Mouse (Mus musculus): Measurements from ENCODE around the gene Cd34.

Gene Cd34

DNA sequence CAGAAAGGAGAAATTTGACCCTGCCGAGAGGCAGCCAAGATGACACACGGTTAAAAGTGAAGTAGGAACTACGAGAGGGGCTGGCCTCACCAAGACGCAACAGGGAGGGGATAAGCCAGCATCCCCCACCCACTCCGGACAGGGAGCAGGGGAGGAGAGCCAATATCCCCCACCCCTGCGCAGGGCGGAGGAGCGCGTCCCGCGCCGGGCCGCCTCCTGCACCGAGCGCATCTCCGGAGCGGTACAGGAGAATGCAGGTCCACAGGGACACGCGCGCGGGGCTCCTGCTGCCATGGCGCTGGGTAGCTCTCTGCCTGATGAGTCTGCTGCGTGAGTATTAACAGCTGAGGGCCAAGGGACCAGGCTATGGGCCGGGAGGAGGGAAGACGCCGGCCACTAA lies at the start of gene Cd34:
Gene Cd34 (plus strand): TSS at position 105 of the 400 bp plus-strand sequence.
- peak; percentile 59 for DNase-seq (ENCODE audit: low read depth, low spot score)

- DNase-seq (ENCODE audit: low read depth, low spot score), result no peak
Measured at GRCm38 (mm10) chr1:194894513-194894912, 44.1 kb upstream of the Cd34 start.

- DNase-seq (ENCODE audit: low read depth, low spot score), result no peak
Measured at GRCm38 (mm10) chr1:194895287-194895686, 43.3 kb upstream of the Cd34 start.

GRCm38 (mm10) chr1:194901075-194901474 lies 37.5 kb upstream of the Cd34 start:
- no peak for DNase-seq (ENCODE audit: low read depth, low spot score)

- no peak for DNase-seq (ENCODE audit: low read depth, low spot score)
Measured at GRCm38 (mm10) chr1:194901826-194902225, 36.8 kb upstream of the Cd34 start.

DNA sequence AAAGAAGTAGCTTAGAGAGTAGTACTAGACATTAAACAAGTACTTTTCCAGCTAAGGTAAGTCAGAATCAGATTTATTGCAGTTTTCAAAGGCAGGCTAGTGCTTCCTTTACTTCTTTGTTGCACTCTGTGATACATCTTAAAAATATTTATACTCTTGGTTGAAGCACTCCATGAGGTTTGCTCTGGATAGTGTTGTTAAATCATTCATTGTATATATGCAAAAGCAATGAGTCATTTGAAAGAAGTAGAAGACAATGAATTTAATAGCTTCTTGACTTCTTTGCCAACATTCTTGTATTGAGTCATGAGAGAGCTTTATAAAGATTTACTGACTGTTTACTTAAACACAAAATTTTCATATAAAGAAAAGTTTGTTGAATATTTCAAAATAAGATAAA lies 29.7 kb upstream of the Cd34 start:
- DNase-seq (ENCODE audit: low read depth, low spot score), result no peak

GRCm38 (mm10) chr1:194925753-194926350 lies 12.8 kb upstream of the Cd34 start:
- no peak for DNase-seq (ENCODE audit: low read depth, low spot score)

DNA sequence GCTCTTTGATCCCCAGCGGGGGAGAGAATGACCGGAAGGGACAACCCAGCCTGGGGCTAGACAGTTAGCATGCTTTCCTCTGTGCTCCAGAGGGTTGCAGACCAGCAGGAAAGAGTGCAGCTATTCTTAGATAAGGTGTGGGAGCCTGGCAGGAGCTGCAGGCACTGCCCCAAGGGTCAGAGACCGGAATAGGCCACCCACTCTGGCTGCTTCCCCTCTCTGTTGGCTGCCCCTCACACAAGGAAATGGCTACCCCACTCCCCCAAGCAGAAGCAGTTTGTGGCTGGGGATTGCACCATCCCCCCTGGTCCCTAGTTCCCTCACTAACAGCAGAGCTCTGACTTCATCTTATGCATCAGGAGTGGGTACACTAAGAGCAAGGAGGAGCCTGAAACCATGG lies 10.7 kb upstream of the Cd34 start:
- no peak for DNase-seq (ENCODE audit: low read depth, low spot score)

- no peak for DNase-seq (ENCODE audit: low read depth, low spot score)
Measured at GRCm38 (mm10) chr1:194929275-194929971, 9.2 kb upstream of the Cd34 start.

DNA sequence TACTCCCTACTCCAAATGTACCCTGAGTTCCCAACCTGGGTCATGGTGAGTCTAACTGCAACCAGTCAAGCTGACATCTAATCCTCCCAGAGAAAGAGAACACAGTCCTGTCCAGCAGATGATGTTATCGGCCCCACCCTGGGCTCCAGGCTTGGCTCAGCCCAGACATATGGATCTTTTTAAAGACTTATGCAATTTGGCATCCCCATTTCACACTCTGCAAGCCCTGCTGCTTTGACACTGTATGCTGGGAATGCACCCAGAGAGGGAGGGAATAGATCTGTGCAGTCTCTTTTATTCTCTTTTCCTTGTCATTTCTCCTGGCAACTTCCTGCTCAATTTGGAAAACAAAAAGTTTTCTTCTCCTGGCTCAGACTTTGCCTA lies 8.7 kb upstream of the Cd34 start:
- peak; percentile 51 for DNase-seq (ENCODE audit: low read depth, low spot score)

DNA sequence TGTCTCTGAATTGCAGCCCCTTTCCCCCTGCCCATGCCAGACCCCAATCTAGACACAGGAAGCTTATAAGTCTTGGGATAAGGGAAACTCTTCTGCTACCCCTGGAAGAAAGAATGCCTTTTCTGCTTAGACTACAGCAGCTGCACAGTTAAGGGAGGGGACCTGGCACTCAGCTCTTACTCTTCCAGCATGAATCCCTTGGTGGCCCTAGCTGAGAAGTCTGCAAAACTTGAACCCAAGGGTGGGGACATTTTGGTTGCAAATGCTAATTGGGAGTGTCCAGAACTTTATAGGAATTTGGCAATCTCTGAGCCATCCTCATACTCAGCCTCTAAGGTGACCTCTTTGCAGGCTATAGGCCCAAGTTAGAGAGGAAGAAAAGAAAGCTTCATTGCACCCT lies 7.9 kb upstream of the Cd34 start:
- DNase-seq (ENCODE audit: low read depth, low spot score), result no peak

DNA sequence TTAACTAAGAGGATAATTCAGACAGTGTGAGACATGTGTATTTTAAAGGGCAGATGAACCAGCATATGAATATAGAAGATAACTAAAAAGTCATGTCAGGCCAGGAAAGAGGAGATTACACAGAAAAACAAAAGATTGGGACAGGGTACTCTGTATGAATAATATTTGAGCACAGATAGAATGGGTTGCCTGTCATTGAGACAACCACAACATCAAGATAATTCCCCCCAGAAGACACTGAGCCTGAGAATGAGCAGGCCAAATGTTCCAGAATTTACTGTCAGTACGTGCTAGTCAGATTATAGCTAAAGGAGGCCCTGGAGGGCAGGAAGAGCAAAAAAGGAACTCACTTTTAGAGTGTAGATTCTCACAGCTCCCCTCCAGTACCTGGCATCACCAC lies 3.3 kb upstream of the Cd34 start:
- no peak for DNase-seq (ENCODE audit: low read depth, low spot score)

GRCm38 (mm10) chr1:194941528-194941927 lies 2.9 kb downstream of the Cd34 start:
- DNase-seq (ENCODE audit: low read depth, low spot score), result no peak

DNA sequence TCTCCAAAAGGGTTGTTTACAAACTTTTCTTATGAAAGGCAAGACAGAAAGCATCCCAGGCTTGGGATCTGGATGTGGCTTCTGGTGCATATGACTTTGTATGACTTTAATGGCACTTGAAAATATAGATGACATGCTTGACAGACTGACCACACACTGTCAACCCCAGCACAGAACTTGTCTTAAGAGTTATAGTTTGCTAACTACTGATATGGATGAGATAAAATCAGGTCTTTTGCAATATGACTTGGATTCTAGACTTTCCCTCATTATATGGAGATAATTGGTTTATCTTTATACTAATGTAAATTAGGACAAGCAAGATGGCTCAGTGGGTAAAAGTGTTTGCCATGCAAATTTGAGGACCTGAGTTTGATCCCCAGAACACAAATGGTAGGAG lies 4.3 kb downstream of the Cd34 start:
- no peak for DNase-seq (ENCODE audit: low read depth, low spot score)

- no peak for DNase-seq (ENCODE audit: low read depth, low spot score)
Measured at GRCm38 (mm10) chr1:194943485-194943884, 4.9 kb downstream of the Cd34 start.

- DNase-seq (ENCODE audit: low read depth, low spot score), result no peak
Measured at GRCm38 (mm10) chr1:194945382-194945781, 6.8 kb downstream of the Cd34 start.

DNA sequence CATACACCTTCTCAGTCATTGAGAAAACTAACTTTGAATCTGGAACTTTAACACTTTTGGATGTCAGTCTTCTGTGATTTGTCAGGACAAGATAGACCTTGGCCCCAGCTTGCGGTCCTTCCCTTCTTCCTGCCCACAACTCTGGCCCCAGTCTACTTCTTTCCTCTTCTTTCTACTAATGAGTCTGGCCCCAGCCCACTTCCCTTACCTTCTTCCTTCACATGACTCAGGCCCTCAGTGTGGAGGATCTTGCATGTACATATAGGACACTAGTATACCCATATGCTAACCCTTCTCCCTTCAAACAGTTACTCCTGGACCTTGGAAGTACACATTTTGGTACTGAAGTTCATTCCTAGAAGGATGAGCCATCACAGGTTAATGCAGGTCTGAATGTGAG lies 7.8 kb downstream of the Cd34 start:
- no peak for DNase-seq (ENCODE audit: low read depth, low spot score)

DNA sequence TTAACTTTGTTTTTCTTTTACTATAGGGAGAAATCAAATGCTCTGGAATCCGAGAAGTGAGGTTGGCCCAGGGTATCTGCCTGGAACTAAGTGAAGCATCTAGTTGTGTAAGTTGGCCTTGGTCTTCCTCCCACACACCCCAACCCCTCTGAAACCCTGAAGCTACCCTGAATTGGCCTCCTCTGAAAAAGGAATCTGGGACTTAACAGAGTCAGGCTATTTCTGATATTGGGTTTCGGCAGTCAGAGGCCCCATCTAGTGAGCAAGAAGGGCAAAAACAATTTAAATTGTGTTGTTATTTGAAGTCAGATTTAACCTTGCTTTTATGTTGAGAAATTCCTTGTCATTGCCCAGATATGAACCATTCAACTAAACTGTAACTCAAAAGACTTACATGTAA lies 12.3 kb downstream of the Cd34 start:
- DNase-seq (ENCODE audit: low read depth, low spot score), result no peak

- no peak for DNase-seq (ENCODE audit: low read depth, low spot score)
Measured at GRCm38 (mm10) chr1:194952891-194953290, 14.3 kb downstream of the Cd34 start.

- no peak for DNase-seq (ENCODE audit: low read depth, low spot score)
Measured at GRCm38 (mm10) chr1:194954694-194955093, 16.1 kb downstream of the Cd34 start.

GRCm38 (mm10) chr1:194955749-194956148 lies 17.1 kb downstream of the Cd34 start:
- DNase-seq (ENCODE audit: low read depth, low spot score), result no peak

DNA sequence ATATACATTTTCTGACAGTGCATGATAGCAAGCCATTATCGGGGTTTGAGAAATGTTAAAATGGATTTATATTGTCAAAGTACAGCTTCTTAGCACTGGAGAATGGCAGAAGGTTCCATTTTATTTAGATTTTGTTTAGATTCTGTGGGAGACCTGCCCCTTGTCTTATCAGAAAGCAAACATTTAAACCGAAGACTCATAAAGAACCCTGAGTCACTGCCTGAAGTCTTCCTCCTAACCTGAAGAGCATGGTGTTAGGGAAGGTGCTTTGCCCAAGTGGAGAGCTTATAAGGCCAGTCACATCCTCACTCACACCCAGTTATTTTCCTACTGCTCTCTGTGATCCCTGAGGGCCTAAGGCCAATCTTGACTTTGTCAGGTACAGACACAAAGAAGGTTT lies 18.4 kb downstream of the Cd34 start:
- DNase-seq (ENCODE audit: low read depth, low spot score), result no peak

DNA sequence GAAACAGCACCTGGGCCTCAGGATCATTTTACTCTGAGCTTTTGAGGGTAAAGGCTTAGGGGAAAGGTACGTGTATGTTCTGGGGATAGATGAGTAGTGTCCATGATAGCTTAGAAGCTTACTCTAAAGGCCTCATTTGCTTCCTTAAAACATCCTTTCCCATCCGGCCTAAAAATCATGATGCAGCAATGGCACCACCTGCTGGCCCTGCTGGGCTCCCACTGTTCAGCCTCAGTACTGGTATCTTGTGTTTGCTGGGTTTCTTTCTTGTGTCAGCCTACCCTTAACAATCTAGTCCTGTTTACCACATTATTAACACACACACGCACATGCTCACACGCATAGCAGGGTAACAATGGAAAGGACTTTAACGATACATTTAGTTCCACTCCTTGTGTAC lies 23.6 kb downstream of the Cd34 start:
- peak; percentile 25 for DNase-seq (ENCODE audit: low read depth, low spot score)

GRCm38 (mm10) chr1:194962712-194963111 lies 24.1 kb downstream of the Cd34 start:
- no peak for DNase-seq (ENCODE audit: low read depth, low spot score)
